Mouse (Mus musculus): Measurements from ENCODE around the gene Neurl4.
A peak's percentile ranks its signal among the peaks of the same experiment; 100 is the strongest.
"Not testable (repeated sequence)": the region's sequence is repeated elsewhere in the genome, so short reads cannot be mapped to it uniquely, and the experiment has no call there.

Neurl4 gene

DNA sequence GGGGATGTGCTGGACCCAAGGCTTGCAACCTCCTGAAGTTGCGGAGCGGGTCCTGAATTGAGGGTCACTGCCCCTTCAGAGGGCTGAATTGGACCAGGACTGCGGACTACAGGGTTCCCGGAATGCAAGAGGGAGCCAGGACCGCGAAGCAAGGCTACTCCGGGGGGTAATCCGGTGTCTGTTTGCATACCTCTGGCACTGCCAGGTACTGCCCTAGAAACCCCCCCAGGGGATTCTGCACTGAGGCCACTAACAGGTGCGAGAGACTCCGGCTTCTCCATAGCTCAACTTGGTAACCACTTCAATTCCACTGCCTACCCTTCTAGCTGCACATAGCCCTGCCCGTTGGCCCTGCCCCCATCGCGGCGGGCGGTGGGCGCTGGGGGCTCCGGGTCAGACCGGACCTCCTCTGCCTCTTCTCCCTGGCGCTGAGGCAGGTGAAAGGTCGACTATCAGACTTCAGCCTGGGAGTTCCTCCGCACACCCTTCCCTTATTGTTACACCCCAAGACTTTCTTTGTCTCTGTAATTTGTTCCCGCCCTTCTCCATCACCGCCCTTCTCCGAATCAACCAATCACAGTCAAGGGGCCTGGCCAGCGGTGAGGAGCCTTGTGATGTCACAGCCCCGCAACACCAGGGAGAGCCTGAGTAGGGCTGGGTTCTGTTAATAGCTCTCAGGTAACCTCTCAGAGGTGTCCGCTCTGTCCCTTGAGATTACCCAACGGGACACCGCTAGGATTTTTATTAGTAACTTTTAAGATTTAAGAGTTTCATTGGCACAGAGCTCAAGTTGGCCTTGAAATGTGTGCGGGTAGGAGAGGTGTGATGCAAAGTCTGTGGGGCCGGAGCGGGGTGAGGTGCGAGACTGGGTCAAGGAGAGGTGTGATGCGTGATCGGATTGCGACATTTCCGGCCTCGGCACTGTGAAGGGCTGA is at the start of gene Neurl4, which contains the start of gene 2810408A11Rik:
Neurl4 (plus strand) TSS at position 602 of the 935 bp plus-strand sequence.
2810408A11Rik (minus strand) TSS at position 517 of the 935 bp plus-strand sequence.
- DNase-seq = peak; percentile 97

DNA sequence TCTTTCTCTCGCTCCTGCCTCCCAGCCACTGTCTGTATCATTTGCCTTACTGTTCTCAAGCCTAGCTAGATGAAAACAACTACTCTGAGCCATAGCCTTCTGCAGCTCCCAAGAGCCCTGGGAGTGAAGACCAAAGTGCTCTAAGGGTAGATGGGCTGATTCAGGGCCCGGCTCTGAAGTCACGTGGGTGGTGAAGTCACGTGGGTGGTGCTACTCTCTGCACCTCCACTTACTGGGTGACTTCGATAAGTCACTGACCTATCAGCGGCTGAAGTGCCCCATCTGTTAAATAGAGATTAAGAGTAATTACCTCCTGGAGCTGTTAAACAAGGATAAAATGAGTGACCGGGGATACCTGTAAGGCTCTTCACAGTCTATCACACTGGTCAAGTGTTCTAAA is 46.9 kb upstream of the Neurl4 start:
- peak; percentile 24 for DNase-seq

DNA sequence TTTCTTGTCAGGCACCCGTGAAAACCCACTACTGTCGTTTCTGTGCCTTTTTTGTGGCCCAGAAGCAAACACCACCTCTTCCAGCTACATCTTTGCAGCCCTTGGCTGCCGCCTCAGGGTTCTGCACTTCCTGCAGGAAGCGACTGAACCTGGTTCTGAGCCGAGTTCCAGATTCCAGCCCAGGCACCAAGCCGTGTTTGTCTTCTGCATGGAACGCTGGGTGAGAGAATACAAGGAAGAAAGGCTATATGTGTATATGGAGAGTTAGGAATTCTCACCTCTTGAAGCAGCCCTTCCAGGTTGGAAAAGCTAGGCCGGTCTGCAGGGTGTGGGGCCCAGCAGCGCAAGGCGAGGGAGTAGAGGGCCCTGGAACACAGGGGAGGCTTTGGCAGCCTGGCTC is 46.2 kb upstream of the Neurl4 start:
- DNase-seq = no peak

DNA sequence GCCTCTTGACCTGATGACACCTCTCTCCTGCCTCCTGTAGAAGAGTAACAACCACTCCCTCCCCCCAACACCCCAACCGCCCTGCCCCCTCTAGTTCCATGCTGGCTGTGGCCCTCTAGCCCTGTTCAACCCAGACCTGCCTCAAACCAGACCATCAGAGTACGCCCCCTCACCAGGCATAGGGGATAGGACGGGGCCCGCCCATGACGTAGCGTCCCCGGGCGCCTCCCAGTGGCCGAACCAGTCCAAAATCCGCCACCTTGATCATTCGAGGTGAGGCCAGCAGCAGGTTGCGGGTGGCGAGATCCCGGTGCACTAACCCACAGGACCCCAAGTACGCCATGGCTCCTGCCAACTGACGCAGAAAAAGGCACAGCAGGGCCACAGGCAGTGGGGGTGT is 45.5 kb upstream of the Neurl4 start:
- peak; percentile 70 for DNase-seq

DNA sequence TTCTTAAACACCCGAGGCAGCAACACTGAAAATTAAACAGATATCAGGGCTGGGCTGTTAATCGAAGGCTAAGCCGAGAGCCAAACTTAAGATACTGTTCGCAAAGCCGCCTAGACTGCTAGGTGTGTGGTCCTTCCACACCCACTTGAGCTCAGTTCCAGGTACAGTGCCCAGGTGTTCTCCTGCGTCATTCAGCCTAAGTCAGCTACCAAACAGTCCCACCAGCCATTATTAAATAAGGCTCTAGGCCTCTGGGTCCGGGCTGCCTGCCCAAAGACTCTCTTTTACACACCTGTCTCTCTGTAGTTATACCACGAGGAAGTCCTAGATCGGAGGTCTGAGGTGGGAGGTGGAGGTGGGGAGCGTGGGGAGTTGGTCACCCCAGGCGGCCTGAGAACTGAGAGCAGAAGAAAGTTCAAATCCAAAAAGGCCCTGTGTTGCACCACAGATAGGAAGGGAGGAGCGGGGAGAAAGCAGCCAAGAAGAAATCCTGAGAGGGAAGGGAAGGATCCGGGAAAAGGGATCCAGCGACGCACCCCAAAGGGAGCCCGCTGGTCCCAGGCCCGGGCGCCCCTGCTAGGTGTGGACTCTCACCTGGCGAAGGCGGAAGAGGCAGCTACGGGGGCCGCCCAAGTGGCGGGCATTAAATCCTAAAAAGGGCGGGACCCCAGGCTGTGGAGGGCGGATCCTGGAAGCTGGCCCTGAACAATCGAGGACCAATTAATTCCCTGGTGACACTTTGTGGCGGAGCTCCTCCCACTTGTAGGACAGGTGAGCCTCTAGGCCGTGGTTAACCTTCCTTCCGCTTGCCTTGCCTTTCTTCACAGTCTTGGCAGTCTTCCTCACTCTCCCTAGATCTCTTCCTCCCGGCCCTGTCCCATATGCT is 42.5 kb upstream of the Neurl4 start, which contains the start of gene Tnk1:
Tnk1 (minus strand) TSS at position 618 of the 886 bp plus-strand sequence.
- no peak for DNase-seq

DNA sequence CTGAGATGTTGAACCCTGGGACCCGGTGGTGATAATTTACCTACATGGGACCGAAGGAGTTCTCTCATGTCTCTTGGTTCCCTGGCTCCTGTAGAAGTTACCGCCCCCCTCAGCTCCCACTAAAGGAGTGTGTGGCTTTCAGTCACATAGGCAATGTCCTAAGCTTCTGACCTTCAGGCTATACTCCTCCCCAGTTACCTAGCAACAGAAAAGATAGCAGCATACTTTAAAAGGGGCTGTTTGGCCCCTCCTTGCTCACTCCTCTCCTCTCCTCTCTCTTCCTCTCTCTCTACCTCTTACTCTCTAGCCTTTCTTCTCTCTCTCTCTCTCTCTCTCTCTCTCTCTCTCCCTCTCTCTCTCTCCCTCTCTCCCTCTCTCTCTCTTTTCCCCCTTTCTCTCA is 37.1 kb upstream of the Neurl4 start:
- not testable (repeated sequence) for DNase-seq

DNA sequence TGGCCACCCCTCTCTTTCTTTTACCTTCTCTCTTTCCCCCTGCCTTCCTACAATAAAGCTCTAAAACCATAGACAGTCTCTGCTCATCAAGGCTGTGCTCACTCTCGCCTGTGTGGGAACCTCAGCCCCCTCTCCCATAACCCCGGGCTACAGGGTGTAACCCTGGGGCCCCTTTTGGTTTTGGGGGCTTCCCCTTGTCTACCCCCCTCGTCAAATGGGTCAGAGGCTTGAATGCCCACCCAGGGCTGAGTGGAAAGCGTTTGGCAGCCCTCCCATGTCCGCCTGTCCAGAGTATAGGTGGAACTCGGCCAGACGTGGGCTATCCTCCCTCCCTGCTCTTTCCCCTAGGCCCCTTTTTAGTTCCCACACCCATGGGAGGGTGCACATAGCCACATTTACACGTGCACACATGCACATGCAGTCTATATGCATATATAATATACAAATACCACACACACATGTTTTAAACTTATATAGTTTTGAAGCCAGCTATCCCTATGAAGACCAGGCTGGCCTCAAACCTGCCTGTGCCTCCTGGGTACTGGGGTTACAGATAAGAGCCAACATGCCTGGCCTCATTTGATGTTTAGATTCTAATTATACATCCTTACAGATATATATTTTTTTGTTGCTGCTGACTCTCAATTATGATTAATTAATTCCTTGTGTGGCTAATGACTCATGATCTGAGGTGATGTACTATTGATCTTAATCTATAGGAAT is 36.6 kb upstream of the Neurl4 start:
- no peak for DNase-seq

DNA sequence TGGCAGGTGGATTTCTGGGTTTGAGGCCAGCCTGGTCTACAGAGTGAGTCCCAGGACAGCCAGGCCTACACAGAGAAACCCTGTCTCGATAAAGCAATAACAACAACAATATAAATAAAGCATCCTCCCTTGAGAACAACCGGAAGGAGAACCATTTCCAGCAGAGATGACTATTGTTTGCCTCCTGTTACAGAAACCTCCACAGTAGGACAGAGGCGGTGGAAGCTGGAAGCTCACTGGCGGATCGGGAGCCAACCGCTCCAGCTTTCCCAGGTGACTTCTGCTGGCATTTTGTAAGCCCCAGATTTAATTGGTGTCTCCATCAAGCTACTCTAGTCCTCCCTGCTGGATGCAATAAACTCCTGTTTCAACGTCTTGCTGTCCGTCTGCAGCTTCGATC is 35.3 kb upstream of the Neurl4 start:
- DNase-seq = no peak

DNA sequence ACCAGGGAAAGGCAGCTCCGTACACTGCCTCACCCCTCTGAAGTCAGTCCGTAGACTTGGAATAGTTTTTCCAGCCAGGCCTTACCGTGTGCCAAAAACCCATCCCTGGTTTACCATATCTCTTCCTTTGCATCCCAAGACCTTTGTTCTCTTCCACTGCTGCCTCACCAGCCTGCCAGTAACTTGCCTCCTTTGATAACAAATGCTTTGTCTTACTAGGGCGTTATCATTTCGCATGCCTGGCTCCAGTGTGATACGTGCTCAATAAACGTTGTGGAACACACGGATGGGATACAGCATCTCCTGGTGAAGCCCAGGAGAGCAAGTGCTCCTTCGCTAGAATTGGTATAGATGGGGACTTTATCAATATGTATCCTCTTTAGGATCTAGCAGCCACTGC is 33.5 kb upstream of the Neurl4 start:
- no peak for DNase-seq

DNA sequence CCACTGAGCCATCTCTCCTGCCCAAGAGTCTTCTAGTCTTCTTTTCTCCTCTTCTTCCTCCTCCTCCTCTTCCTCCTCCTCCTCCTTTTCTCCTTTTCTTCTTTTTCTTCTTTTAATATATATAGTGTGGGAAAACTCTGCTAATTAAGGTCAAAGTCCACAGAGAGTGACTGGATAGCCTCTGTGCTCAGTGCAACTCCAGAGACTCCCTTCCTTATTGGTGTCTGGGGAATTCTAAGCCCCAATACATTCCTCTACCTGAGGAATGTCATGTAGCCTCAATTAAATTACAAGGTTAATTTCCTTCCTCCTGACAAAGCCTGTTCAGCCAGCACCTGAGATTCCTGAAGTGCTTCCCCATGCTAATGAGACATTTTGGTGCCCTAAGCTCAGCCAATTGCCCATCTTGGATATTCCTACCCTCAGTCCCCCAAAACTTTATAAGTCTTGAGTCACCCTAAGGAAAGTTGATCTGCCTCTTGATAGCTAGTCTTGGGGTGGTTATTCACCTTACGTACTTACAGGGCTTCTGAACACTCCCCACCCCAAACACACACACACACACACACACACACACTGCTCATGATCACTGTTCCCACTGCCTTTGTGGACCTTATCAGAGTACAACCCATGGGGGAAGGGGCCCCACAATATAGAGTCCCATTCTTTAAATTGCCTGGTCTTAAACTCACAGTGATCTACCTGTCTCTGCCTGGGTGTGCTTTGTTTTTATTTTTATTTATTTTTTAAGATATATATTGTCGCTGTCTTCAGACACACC is 30.4 kb upstream of the Neurl4 start:
- DNase-seq = no peak

DNA sequence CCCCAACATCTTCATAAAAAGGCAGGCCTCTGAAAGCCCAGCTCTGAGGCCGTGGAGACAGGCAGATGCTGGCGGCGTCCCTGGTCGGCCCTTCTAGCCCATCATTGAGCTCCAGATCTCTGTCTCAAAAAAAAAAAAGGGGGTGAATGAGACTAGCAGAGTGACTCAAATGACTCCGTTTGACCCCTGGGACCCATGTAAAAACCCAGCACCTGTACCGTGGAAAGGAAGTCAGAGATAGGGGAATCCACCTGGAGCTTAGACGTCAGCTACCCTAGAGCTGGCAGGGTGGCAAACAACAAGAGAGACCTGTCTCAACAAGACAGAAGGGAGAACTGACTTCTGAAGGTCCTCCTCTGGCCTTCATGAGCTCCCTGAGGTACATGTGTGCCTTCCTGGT is 29.1 kb upstream of the Neurl4 start:
- DNase-seq = no peak

DNA sequence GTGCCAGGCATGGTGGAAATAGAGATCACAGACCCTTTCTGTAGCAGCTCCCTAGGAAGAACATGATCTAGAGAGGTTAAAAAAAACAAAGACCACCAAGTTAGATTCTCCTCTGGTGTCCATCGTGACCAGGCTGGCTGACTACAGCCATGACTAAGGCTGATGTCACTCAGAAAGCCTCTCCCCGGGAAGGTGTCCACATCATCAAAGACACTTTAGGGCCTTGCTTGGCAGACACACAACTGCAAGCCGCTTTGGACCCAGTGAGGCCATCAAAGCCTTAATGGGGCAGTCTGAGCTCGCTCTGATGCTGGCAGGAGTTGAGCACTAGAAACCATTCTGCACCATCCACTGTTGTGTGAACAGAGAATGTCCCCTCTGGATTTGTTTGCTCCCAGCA is 28.4 kb upstream of the Neurl4 start:
- DNase-seq = no peak

DNA sequence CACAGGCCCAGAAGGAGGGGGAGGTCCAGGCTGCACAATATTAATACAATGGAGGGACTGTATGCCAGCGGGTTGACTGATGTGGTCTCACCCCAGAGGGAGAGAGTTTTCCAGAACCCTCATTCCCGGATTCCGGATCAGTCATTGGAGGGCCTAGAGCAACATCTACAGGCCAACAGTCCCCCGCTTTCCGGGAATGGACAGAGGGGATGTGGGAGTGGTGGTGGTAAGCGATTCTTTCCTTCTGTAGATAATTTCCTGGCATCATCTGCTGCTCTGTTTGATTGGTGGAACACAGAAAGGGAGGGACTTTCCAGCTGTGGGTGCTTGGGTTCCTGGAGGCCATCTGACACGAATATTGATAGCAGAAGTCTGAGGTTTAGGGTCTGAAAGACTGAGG is 24.7 kb upstream of the Neurl4 start:
- DNase-seq = no peak

DNA sequence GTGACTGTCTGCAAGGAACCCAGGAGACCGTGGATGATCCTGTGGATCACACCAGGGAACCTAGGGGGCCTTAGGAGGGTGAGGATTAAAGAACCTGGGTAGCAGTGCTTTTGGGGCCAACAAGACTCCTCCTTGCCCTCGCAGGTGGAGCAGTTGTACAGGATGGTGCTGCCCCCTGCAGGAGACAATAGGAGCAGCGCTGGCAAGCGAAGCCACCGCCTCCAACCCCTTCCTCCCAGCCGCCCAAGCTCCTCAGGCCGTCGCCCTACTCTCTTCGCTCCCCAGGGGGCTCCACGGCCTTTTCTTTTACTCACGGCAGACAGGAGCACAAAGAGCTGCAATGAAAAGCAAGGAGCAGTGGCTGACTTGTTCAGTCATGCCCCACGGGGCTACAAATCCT is 24.0 kb upstream of the Neurl4 start:
- DNase-seq = peak; percentile 91

DNA sequence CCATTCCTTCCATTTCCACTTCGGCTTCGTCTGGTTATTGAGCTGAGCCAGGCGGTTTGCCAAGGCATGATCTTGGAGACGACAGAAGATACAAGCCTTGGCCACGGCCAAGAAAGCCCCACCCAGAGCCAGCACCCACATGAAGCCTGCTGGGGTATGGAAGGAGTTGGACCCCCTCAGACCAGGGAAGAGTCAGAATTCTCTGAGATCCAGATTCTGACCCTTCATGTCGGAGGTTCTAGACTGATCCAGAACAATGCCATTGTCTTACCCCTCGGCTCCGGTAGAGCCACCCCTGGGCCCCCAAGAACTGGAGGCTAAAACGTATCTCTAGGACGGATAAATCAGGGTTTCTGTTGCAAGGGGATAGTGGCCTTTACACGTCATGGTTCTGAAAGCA is 23.0 kb upstream of the Neurl4 start, which contains the start of gene Tmem95:
Tmem95 (minus strand) TSS at position 141 of the 400 bp plus-strand sequence.
- DNase-seq = no peak

DNA sequence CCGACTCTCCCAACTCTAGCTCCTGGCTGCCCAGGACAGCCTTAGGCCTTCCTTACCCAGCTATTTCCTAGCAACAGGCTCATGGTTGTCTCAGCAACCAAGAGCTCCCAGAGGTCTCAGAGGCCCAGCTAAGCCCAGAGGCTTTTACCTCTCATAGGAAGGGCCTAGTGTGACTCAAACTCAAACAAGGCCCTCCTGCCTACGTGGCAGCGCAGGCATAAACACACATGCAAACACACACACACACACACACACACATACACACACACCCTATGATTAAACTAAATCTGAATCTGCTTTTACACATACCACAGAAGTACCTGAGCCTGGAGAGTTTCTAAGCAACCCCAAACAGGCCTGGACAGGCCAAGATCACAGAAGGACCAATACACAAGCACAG is 22.5 kb upstream of the Neurl4 start:
- no peak for DNase-seq

DNA sequence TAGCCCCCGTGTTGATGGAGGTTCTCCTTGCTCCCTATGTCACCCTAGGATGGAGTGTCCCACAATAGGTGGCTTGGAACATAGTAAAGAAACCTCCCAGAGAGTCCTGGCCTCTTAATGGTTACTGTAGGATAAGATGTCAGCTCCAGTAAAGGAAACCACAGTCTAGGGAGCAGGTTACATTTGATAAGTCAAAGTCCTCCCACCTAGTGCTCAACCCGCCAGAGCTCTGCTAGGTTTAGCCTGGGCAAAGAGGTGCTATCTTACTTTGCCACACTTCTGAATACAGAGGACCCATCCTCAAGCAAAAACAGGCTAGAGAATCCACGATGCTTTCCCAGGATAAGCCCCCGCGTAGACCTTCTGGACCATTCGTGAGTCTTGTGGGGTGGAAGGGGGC is 21.9 kb upstream of the Neurl4 start:
- DNase-seq = no peak

DNA sequence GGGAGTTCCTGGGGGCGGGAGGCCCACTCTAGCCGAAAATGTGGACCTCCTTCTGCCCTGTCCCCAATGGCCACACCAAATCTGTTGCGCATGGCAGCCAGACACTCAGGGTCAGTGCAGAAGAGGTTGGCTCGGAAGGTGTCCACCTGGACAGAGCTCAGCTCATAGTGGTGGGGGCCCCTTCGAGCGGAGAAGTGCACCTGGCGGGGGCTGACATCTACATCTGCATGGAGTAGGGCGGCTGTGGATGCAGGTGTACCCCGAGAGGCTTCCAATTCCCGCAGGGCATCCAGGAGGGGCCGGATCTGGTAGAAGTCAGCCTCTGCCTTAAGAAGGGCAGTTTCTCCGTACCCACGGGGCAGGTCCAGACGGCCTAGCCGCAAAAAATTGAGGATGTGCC is 21.2 kb upstream of the Neurl4 start:
- DNase-seq = no peak

DNA sequence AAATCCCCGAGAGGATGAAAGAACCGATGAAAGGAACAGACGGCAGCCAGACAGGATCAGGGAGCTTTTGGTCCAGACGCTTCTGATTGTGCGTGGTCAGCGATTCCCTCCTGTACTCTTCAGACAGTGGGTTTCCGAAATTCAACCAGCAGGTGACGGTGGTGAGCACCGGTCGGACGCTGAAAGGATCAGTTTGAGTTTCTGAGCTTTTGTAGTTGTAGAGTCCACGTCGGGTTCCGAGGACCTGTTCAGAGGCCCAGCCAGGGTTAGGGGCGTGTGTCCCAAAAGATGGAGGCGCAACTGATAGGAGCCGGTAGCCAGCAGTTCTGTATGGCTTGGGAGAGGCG is 20.4 kb upstream of the Neurl4 start:
- DNase-seq = peak; percentile 73

DNA sequence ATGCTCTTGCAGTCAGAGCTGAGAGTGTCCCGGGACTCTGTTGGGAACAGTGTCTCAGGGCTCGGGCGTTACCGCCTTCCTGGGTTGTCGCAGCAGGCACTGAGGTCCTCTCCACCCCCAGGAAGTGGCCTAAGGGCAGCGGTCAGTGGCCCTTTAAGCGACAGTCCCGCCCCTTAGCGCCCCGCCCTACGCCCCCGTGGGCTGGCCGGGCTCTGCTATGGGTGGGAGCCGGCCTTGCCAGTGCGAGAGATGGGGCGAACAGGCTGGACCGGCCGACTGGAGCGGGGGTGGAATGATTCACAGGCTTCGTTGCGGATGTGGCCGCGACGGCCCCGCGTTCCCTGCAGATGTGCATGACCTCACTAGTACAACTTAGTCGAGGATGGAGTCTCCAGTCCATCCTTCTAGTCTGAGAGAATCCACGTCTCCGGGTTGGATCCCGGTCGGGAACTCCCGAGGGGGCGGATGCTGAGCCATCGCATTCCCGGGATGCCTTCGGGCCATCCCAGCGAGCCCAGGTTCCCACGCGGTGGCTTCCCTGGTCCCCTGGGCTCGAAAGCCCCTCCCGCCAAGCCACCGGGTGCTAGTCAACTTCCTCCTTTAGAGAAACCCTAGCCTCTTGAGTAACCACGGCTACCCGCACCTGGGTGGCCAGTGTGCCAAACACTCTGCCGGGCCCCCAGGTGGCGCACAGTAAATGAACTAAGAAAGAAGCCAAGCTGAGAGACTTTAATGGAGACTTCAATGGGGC is 19.8 kb upstream of the Neurl4 start, which contains the start of gene Kctd11:
Kctd11 (minus strand) TSS at position 554 of the 751 bp plus-strand sequence.
- peak; percentile 88 for DNase-seq
